Mouse (Mus musculus) hematopoietic stem cell, adult 5-6 weeks (primary cell): ENCODE data around the gene Tmem258. TPM values are rescaled to one million over a fixed set of nuclear protein-coding genes. Genes with fewer than 3 reads are reported as not detected.

ENCODE experiments used
- ATAC-seq, 2 experiments: fragments of 125-278 bp in 1 of 2; replicated peaks in 1 of 2; 2 replicates each; pipeline ENCODE4 v1.8.0; 2016 to 2017; ENCODE audit warnings: inconsistent platforms in 2 of 2, mild to moderate bottlenecking in 2 of 2, moderate number of reproducible peaks in 2 of 2, low read depth in 1 of 2, moderate TSS enrichment in 1 of 2; ENCODE audit not compliant: low FRiP score in 2 of 2, poor library complexity in 2 of 2, severe bottlenecking in 2 of 2, insufficient read depth in 1 of 2, low TSS enrichment in 1 of 2
- total RNA-seq: library from RNA; stranded (forward); fragments of 172-1452, 232-1000 nt; gene quantifications from 2 replicates; pipeline ENCODE4 v1.2.3, GENCODE M21; 2017

Gene Tmem258
- total RNA-seq, 1 experiment from 2014 or later, result 111 TPM

GRCm38 (mm10) chr19:10239419-10239818, 35.6 kb downstream of the Tmem258 start:
- ATAC-seq, result no peak

GRCm38 (mm10) chr19:10239975-10240653, 36.3 kb downstream of the Tmem258 start:
- peak; percentile 17 to 34; a peak in 2 of 4 replicates for ATAC-seq

GRCm38 (mm10) chr19:10240654-10241305, 37.0 kb downstream of the Tmem258 start, which contains the start of gene Myrf:
Myrf (minus strand) TSS chr19:10240748.
- ATAC-seq, result peak; percentile 44 to 62; a peak in 1 of 4 replicates

GRCm38 (mm10) chr19:10242916-10243315, 39.1 kb downstream of the Tmem258 start:
- ATAC-seq, result no peak

GRCm38 (mm10) chr19:10244183-10244582, 40.4 kb downstream of the Tmem258 start:
- ATAC-seq, result peak; percentile 29 to 30; a peak in 1 of 4 replicates

GRCm38 (mm10) chr19:10247165-10247564, 43.4 kb downstream of the Tmem258 start:
- ATAC-seq, result no peak

- ATAC-seq, result no peak
Observed at GRCm38 (mm10) chr19:10248128-10248527, 44.3 kb downstream of the Tmem258 start.

Other genes with a start within 250 kb of the Tmem258 start
- gene Fth1, start 223.4 kb upstream of the Tmem258 start, total RNA-seq, result 535 and 658 TPM in 2 replicates
- gene Best1, start 202.4 kb upstream of the Tmem258 start, total RNA-seq, result 2.5 TPM in 1 of 2 replicates, not detected in the other
- 11.2 and 13.1 TPM in 2 replicates for gene Rab3il1, start 202.3 kb upstream of the Tmem258 start, total RNA-seq
- gene Fads3, start 162.4 kb upstream of the Tmem258 start, total RNA-seq, result 3.4 and 6.3 TPM in 2 replicates
- gene Fads2, start 102.3 kb upstream of the Tmem258 start, total RNA-seq, result 30.7 and 36.4 TPM in 2 replicates
- 25.9 and 34.0 TPM in 2 replicates for gene Fads1, start 21.1 kb upstream of the Tmem258 start, total RNA-seq
- 85.9 and 90.2 TPM in 2 replicates for gene Fen1, start 155 bp downstream of the Tmem258 start, total RNA-seq
- not detected in 2 replicates for gene Myrf, start 36.7 kb downstream of the Tmem258 start, total RNA-seq
- gene Dagla, start 100.9 kb downstream of the Tmem258 start, total RNA-seq, result 0.06 TPM in 1 of 2 replicates, not detected in the other
- gene Syt7, start 185.1 kb downstream of the Tmem258 start, total RNA-seq, result not detected in 2 replicates